Mouse (Mus musculus) bone marrow, adult 2 months (tissue): ENCODE results near the gene Fam20c.

Experiments
- CTCF ChIP-seq: fragments of 200-500 bp; IDR thresholded peaks from 2 replicates; pipeline ENCODE4 v1.5.1; 2011; ENCODE audit warnings: low read length, control low read depth; ENCODE audit not compliant: control insufficient read depth, insufficient read depth
- POLR2A ChIP-seq: fragments of 200-500 bp; IDR thresholded peaks from 2 replicates; pipeline ENCODE4 v1.6.1; 2011; ENCODE audit warnings: low read depth, mild to moderate bottlenecking, control low read depth, low read length, borderline replicate concordance; ENCODE audit not compliant: control insufficient read depth

DNA sequence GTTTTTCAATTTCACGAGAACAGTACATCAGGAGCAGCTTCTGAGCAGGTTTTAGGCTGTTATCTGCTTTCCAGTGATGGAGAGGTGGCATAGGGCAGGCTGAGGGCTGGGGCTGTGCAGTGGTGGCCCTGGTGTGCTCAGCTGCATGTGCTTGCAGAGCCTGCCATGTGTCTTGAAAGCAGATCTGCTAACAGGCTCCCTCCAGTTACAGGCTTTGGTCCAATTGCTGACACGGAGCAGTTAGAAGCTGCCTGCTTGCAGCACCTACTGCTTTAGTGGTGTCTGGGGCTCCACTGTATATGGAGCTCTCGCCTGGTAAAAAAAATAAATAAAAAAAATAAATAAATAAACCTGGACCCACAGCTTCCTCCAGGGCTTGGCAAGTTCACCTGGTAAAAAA lies 4.2 kb downstream of the Fam20c start:
- no peak for TF ChIP-seq CTCF
- no peak for TF ChIP-seq POLR2A
